In the genomic region with DNA sequence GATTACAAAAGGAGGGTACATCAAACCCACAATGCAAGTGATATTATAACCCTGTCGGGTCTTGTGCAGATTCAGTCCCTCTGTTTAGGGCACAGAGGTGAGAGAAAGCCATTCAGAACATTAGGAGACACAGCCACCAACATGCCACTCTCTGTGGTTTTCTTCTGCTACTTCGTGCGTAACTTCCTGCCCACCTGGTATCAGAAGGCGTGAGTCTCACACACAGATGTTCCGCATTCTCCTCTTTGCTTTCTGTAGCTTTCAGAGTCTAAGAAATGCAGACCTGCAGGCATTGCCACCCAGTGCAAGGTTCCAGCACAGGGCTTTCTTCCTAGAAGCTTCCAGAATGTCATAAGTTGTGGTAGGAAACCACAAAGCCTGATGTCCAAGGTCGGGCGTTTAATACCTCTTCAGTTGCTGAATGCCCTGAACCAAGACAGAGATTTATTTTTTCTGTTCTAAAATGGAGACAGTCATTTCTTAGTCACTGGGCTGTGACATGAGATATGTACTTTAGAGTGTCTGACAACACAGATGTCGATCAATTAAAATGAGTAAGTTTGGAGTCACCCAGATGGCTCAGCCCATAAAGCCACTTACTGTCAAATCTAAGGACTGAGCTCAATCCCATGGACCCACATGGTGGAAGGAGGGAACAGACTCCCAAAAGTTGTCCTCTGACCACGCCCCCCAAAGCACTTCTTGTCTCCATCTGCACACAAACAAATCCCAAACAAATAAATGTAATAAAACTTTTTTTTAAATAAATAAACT, we compare ENCODE assay signal across 15 mouse cellular contexts. TPM values are rescaled to one million over a fixed set of nuclear protein-coding genes. Genes with fewer than 3 reads are reported as not detected.
A peak's percentile ranks its signal among the peaks of the same experiment; 100 is the strongest.
DNase-seq lines count a peak whose midpoint lies in the region; ATAC-seq and TF ChIP-seq lines count a peak whose summit lies in the region.
"Had no signal": no experiment of that assay in that cellular context is flagged by ENCODE, and none has a peak within 500 bp of the region (broad histone marks: within the 10 kb centered on the region; RNA-seq: fewer than 3 reads in every experiment).

No protein-coding gene starts in this region.

- intact Hi-C loops in gastrocnemius, postnatal 14 days (cut with DNase I; ENCODE audit: low total_unique reads) = no loop called here

- TF ChIP-seq POLR2A in lung, adult 2 months (IDR thresholded peaks at IDR 0.05; ENCODE audit: borderline replicate concordance, extremely low read depth, low read depth, low read length) = no peak

- H3K4me3 ChIP-seq in lung, adult 2 months (replicated peaks; ENCODE audit: extremely low read depth, low read depth, low read length) = no peak overlapping the region
- H3K4me3 ChIP-seq: limb, embryonic 10.5 days; midbrain, embryonic 13.5 days had no signal

- ATAC-seq in neutrophil, adult 5-6 weeks (ENCODE audit: extremely low read depth, insufficient number of reproducible peaks, low FRiP score, poor library complexity, severe bottlenecking) = peak; percentile 92
- ATAC-seq: intestine, embryonic 16.5 days; midbrain, embryonic 13.5 days had no signal

- no peak for TF ChIP-seq CTCF in lung, adult 2 months (IDR thresholded peaks at IDR 0.05; ENCODE audit: insufficient read depth, low read length)

- no peaks in the 10 kb centered on the region for H3K4me1 ChIP-seq in lung, adult 2 months (ENCODE audit: control insufficient read depth, insufficient read depth, low read length)
- H3K4me1 ChIP-seq: midbrain, embryonic 13.5 days had no signal

- 86% methylated on average over 9 of the region's 9 CpGs for WGBS in lung, adult 2 months

- DNase-seq in lung, postnatal 36 days = peak; percentile 14
- DNase-seq in lung, adult 2 months = no peak
- DNase-seq in adrenal gland, postnatal 36 days = peak; percentile 36 to 48
- DNase-seq in thymus, postnatal 4 days = peak; percentile 62
- no peak for DNase-seq in cerebellum, adult 9-10 months
- DNase-seq in gastrocnemius, postnatal 14 days = no peak
- no peak for DNase-seq in kidney, adult 8-10 months
- DNase-seq: heart, postnatal 10 days had no signal

RNA-seq across cellular contexts. Expression of gene Gcnt3, which starts 42.3 kb away (rescaled TPM):
- 0.14 TPM in 1 of 2 replicates, not detected in the other for polyA plus RNA-seq in lung, adult 2 months (2012; rRNA removed)
- not detected for total RNA-seq in adrenal gland, postnatal 36 days (2021)
- 0.12 TPM in 1 of 2 replicates, not detected in the other for total RNA-seq in neutrophil, adult 5-6 weeks (2017)
- not detected for total RNA-seq in gastrocnemius, postnatal 14 days (2021)
- total RNA-seq: gastrocnemius, adult 8-10 months; heart, postnatal 10 days; layer of hippocampus, adult 8-10 months had no signal
- polyA plus RNA-seq: limb, embryonic 10.5 days; midbrain, embryonic 13.5 days; neural tube, embryonic 14.5 days had no signal

Comparison
In these comparisons a context has a peak if more than half of its experiments do, and no peak if none do; other contexts are left out.
1. DNase-seq: peak in lung, postnatal 36 days (single experiment), adrenal gland, postnatal 36 days (2 of 2) and thymus, postnatal 4 days (single experiment); none in lung, adult 2 months (single experiment), cerebellum, adult 9-10 months (single experiment), gastrocnemius, postnatal 14 days (single experiment) and kidney, adult 8-10 months (0 of 2).